ENCODE assay signal across 22 mouse cellular contexts in the genomic region with DNA sequence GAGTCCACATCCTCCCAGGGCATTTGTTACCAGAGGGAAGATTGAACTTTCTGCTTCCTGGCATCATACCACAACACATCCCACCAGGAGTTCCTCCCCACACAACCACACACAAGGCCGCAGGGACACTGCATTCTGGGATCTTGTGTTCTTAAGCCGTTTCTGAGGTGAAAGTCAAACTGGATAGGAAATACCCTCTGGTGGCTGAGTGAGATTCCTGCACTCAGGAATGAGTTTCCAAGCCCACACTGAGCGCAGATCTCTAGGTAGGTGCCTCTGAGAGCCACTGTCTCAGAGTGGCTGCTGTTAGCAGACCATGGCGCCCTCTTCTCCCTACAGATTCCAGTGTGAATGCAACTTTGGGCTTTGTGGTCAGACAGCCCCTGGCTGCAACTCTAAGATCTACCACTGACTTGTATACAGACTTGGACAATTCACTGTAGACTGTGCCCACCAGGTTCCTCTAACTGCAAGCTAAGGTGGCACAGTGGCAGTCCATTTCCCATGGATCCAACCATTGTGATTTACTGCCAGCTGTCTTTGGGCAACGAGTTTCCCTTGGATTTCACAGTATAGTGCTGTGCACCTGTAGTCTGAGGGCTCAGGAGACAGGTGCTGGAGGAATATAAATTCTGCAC. TPM values are rescaled to one million over a fixed set of nuclear protein-coding genes. Genes with fewer than 3 reads are reported as not detected.
A peak's percentile ranks its signal among the peaks of the same experiment; 100 is the strongest.
DNase-seq lines count a peak whose midpoint lies in the region; ATAC-seq and TF ChIP-seq lines count a peak whose summit lies in the region.
"Had no signal": no experiment of that assay in that cellular context is flagged by ENCODE, and none has a peak within 500 bp of the region (broad histone marks: within the 10 kb centered on the region; RNA-seq: fewer than 3 reads in every experiment).

No protein-coding gene starts in this region.

- H3K9me3 ChIP-seq in intestine, postnatal 0 days (ENCODE audit: control insufficient read depth): no peaks in the 10 kb centered on the region
- H3K9me3 ChIP-seq in intestine, embryonic 16.5 days (ENCODE audit: control insufficient read depth, low read length): no peaks in the 10 kb centered on the region
- H3K9me3 ChIP-seq: hindbrain, embryonic 15.5 days; midbrain, embryonic 13.5 days had no signal

- no peaks in the 10 kb centered on the region for H3K36me3 ChIP-seq in intestine, postnatal 0 days (ENCODE audit: control insufficient read depth, insufficient read depth)
- no peaks in the 10 kb centered on the region for H3K36me3 ChIP-seq in intestine, embryonic 16.5 days (ENCODE audit: control insufficient read depth, insufficient read depth, low read length)

- H3K9ac ChIP-seq in intestine, postnatal 0 days (ENCODE audit: low read depth, low read length): no peak overlapping the region
- H3K9ac ChIP-seq in intestine, embryonic 16.5 days (ENCODE audit: low read depth, low read length): no peak overlapping the region
- H3K9ac ChIP-seq: forebrain, embryonic 15.5 days; hindbrain, embryonic 15.5 days; midbrain, embryonic 13.5 days had no signal

- no peak overlapping the region for H3K4me2 ChIP-seq in intestine, postnatal 0 days (replicated peaks; ENCODE audit: low read depth)
- no peak overlapping the region for H3K4me2 ChIP-seq in intestine, embryonic 16.5 days (ENCODE audit: low read depth, low read length)
- H3K4me2 ChIP-seq: forebrain, embryonic 15.5 days; heart, embryonic 11.5 days; hindbrain, embryonic 15.5 days; liver, embryonic 11.5 days; midbrain, embryonic 13.5 days had no signal

- H3K27ac ChIP-seq in intestine, postnatal 0 days (ENCODE audit: low read depth, low read length): no peak overlapping the region
- H3K27ac ChIP-seq in intestine, embryonic 16.5 days (ENCODE audit: low read length): no peak overlapping the region
- H3K27ac ChIP-seq: forebrain, embryonic 15.5 days; hindbrain, embryonic 15.5 days; macrophage; midbrain, embryonic 13.5 days had no signal

- H3K4me1 ChIP-seq in intestine, postnatal 0 days (replicated peaks; ENCODE audit: control insufficient read depth, insufficient read depth, low read length): no peaks in the 10 kb centered on the region
- H3K4me1 ChIP-seq in intestine, embryonic 16.5 days (ENCODE audit: control insufficient read depth, insufficient read depth, low read length): no peaks in the 10 kb centered on the region
- H3K4me1 ChIP-seq: forebrain, embryonic 15.5 days; hindbrain, embryonic 15.5 days; midbrain, embryonic 13.5 days had no signal

- no peaks in the 10 kb centered on the region for H3K27me3 ChIP-seq in intestine, postnatal 0 days (replicated peaks; ENCODE audit: control insufficient read depth, insufficient read depth, low read length)
- no peaks in the 10 kb centered on the region for H3K27me3 ChIP-seq in intestine, embryonic 16.5 days (replicated peaks; ENCODE audit: control insufficient read depth, insufficient read depth, low read length)
- H3K27me3 ChIP-seq: forebrain, embryonic 15.5 days; hindbrain, embryonic 15.5 days; midbrain, embryonic 13.5 days had no signal

- DNase-seq in 416B (ENCODE audit: low read depth) (peak; percentile 24), ES-CJ7 (ENCODE audit: low read depth, low spot score) (peak; percentile 57), liver (no peak)
- peak; percentile 23 for DNase-seq in fibroblast of lung, adult 2 months (ENCODE audit: low read depth)
- no peak for DNase-seq in neural tube, embryonic 10.5 days (ENCODE audit: extremely low spot score, low spot score)
- DNase-seq: adrenal gland, postnatal 36 days; cerebellum, adult 9-11 months; heart, postnatal 36 days; kidney, adult 9 months; kidney, postnatal 4 days; left cerebral cortex, postnatal 4 days; lung, adult 2 months; thymus, adult 18-20 months had no signal

- no peak for ATAC-seq in intestine, postnatal 0 days
- no peak for ATAC-seq in intestine, embryonic 16.5 days
- ATAC-seq: activated CD4-positive, CD25-positive, alpha-beta regulatory T cell, adult 4 months; forebrain, embryonic 15.5 days; midbrain, embryonic 13.5 days had no signal

- peak; percentile 25 for TF ChIP-seq CTCF in intestine, postnatal 0 days (IDR thresholded peaks at IDR 0.05; ENCODE audit: low read depth)

- no peak overlapping the region for H3K4me3 ChIP-seq in intestine, postnatal 0 days (ENCODE audit: low read depth, low read length)
- no peak overlapping the region for H3K4me3 ChIP-seq in intestine, embryonic 16.5 days (ENCODE audit: low read length)
- H3K4me3 ChIP-seq: forebrain, embryonic 15.5 days; hindbrain, embryonic 15.5 days; midbrain, embryonic 13.5 days had no signal

- 70% methylated on average over 5 of the region's 5 CpGs for WGBS in intestine, postnatal 0 days
- 66% methylated on average over 5 of the region's 5 CpGs for WGBS in intestine, embryonic 16.5 days

RNA-seq across cellular contexts. Expression of a gene that starts 14.4 kb away (rescaled TPM):
- 37.4 and 40.4 TPM in 2 replicates for polyA plus RNA-seq in intestine, postnatal 0 days (2015; fragmentation: Nextera tagmentation; extraction: Ambion mirVana)
- polyA plus RNA-seq in intestine, embryonic 16.5 days (2015; fragmentation: Nextera tagmentation; extraction: Ambion mirVana): 46.9 and 54.8 TPM in 2 replicates

Comparison
In these comparisons a context has a peak if more than half of its experiments do, and no peak if none do; other contexts are left out.
1. DNase-seq: peak in 416B (single experiment), ES-CJ7 (single experiment) and fibroblast of lung, adult 2 months (single experiment); none in liver (single experiment) and neural tube, embryonic 10.5 days (single experiment).